Mouse (Mus musculus): ENCODE data around the gene Car11. TPM values are rescaled to one million over a fixed set of nuclear protein-coding genes. Genes with fewer than 3 reads are reported as not detected.

Gene Car11
- total RNA-seq, 1 experiment from 2014 or later = 10.5 TPM

DNA sequence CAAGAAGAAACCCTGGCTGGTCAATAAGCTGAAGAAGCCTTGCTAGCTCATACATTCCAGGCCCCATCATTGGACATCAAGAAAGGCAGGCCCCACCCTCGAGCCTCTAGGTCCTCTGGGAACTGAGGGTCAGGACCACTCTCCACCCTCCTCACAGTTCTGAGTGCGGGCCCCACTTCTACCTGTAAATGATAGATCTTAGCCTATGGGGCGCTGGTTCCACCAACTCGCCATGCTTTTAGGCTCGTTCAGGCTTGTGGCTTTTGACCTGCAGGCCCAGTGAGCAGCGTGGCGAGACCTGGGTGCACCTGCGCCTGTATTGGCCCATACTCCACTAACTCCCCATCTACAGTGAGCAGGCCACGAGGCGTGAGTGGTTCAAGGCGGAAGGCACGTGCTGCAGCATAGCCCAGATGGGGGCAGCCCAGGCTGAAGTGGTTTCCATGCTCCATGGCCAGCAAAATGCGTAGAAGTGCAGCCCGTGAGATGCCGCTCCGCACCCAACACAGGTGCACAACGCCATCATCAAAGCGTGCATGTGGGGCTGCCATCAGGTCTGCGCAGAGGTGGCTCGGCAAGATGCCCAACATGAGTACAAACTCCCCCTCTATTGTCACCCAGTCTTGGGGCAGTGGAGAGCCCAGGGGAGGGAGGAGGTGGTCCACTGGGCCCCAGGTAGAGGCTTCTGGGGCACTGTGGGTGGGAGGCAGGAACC is 11.0 kb downstream of the Car11 start:
- no peak for DNase-seq

DNA sequence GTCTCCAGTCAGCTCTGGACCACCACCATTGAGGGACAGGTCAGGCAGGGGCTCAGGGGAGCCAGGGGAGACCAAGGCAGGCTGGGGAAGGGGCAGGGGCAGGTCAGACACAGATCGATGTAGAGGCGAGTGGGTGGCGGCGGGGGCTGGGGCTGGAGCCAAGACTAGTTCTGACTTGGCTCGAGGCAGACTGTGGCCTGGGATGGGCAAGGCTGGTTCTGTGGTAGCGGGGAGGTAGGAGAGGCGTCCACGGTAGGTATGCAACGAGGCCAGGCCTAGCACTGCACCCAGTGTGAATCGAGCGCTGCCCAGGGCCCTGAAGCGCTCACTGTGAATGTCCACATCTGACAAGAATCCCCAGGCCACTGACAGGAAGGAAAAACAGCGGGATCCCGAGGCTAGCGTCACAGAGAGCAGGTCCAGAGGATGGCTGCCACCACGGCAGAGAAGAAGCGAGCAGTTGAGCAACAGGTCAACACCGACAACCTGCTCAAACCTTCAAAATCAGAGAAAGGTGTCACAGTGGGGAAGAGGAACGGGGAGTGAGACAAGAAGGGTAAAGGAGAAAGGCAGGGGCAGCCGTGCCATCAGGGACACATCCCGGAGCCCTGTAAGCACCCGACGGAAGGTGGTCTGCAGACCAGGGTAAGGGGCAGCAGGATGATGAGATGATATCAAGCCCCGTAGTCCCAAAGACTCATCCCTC is 11.8 kb downstream of the Car11 start:
- DNase-seq = peak; percentile 46

- DNase-seq = peak; percentile 92
Observed at GRCm38 (mm10) chr7:45712022-45712757, 12.5 kb downstream of the Car11 start.

- no peak for DNase-seq
Observed at GRCm38 (mm10) chr7:45713396-45713795, 13.8 kb downstream of the Car11 start.

DNA sequence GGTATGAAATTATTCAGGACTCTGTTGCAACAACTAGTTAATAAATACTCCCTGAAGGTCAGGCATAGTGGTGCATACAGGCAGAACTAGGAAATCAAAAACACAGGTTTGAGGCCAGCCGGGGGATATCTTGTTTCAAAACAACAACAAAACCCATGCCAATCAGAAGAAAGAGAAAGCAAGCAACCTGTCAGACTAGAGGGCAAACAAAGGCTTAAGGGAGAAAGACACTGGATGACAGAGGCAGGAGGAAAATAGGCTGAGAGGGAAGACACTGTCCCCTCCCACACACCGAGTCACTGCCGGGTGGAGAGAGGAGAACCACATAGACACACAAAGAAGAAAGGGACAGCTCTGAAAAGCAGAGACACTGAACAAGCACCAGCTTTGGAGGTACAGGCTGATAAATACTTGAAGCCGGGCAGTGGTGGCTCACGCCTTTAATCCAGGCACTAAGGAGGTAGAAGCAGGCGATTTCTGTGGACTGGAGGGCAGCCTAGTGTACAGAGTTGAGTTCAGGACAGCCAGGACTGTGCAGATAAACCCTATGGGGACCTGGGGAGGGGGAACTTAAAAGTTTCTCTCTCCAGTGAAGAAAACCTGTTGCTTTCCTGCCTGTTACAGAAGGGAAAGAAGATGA is 14.4 kb downstream of the Car11 start:
- DNase-seq = no peak

- no peak for DNase-seq
Observed at GRCm38 (mm10) chr7:45714630-45715089, 15.0 kb downstream of the Car11 start.

GRCm38 (mm10) chr7:45715090-45715708 is 15.6 kb downstream of the Car11 start, which contains the start of gene Rpl18:
TSS of gene Rpl18 (plus strand) at chr7:45715457.
- DNase-seq = peak; percentile 99

DNA sequence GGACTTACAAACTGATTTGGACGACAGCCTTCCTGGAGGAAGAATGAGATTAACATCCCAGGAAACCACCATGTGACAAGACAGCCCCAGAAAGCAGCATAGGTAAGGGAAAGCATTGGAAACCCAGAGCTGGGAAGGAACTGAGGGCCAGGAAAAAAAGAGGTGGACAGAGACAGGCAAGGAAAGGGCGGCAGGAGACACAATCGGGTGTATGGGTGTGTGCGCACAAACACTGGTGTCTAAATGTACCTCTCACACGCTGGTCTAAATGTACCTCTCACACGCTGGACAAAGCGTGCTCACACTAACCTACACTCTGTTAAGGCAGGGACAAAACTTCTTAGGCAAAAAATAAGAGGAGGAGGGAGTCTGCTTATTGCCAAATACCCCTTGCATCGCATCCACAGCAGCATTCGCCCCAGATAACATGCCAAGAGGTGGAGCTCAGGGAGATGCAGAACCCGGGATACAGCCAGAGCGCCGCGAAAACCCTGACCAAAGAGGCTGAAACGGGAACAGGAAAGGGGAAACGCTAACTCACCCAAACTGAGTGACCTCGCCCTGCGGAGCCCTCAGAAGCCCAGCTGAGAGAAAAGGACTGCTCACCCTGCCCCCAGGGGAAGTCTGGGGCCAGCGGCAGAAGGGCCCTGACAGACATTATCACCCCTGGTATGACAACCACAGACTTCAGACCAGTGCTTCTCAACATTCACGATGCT is 16.3 kb downstream of the Car11 start:
- DNase-seq = no peak

DNA sequence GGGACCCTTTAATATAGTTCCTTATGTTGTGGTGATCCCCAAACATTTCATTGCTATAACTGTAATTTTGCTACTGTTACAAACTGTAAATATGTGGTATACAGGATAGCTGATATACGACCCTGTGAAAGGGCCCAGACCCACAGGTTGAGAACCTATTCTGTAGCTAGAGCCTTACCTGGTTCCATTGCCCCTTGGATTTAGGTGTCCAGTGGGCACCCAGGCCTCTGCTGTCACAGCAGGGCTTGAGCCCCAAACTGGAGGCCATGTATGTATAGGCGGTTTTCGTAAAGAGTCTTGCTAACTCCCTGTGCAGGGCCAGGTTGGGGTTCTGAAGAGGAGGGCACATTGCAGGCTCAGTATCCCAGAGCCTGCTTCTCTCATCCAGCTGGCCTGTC is 16.8 kb downstream of the Car11 start:
- DNase-seq = no peak

DNA sequence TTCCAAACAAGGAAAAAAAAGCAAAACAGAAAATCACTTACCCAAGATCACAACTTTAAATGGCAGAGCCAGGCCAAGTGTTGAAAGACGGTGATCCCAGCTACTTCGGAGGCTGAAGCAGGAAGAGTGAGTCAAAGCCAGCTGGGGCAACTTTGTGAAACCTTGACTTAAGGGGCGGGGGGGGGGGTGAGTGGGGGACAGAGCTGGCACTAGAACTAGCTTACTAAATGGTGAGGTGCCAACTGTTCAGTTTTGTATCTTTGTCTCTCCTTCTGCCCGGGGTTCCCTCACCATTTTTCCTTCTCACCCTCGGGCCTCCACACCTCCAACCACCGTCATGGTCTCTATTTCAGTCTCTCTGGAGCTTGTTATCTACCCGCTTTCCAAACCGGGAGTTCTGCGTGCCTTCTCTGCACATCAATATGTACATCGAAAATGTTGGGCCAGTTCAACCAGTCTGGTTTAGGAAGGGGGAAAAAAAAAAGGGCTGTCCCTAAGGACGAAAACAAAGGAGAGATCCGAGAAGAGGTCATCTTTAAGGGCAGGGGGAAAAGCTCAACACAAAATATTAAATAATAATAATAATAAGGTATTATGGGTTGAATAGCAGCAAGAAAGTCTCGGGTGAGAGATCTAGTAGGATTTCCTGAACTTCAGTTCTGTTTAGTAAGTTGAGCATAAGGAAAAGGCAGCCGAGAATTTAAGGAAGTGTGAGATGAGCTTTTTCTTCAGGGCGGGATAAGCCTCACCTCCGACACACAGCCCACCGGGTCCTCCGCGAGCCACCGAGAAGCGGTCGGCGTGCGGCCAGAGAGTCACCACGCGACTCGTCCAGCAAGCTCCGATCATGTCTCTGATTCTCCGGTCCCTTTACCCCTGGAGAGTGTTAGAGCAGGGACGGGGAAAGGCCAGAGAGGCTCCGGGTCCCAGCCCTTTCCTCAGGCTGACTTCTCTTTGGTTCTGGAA is 17.6 kb downstream of the Car11 start:
- no peak for DNase-seq

DNA sequence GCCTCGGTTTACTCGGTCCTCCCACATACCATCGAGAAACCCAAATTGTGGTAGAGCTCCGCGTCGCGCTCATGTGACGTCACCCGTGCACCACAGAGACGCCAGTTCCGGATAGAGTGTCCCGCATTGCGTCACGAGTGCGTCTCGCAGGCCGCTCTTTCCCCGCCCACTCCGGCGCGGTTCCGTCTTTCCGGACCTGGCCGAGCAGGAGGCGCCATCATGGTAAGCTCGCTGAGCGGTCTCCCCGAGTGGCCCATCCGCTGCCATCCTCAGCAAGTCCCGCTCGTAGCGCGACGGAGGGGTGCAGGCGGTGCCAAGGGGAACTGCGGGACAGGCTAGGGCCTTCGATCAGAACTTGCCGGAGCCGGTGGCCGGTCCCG is 18.3 kb downstream of the Car11 start, which contains the start of gene Sphk2:
Sphk2 (minus strand) TSS at position 85 of the 380 bp plus-strand sequence.
- peak; percentile 99 for DNase-seq

DNA sequence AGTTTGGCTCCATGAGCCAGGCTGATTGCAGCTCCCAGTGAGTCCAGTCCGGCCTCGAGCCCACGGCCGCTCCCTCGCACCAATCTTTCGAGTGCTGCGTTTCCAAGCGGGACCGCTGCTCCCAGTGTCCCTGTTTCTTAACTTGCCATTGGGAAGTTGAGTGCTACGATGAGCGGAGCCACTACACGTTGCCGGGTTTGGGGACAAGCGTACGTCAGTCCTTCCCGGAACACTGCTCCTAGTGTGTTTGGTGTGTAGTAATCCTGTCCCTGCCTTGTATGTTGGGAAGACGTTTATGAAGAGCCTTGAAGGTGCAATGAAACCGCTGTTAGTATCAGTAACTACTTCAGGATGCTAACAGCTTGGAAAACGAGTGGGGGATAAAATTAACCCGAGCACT is 18.7 kb downstream of the Car11 start:
- no peak for DNase-seq

- DNase-seq = no peak
Observed at GRCm38 (mm10) chr7:45719180-45719579, 19.5 kb downstream of the Car11 start.

DNA sequence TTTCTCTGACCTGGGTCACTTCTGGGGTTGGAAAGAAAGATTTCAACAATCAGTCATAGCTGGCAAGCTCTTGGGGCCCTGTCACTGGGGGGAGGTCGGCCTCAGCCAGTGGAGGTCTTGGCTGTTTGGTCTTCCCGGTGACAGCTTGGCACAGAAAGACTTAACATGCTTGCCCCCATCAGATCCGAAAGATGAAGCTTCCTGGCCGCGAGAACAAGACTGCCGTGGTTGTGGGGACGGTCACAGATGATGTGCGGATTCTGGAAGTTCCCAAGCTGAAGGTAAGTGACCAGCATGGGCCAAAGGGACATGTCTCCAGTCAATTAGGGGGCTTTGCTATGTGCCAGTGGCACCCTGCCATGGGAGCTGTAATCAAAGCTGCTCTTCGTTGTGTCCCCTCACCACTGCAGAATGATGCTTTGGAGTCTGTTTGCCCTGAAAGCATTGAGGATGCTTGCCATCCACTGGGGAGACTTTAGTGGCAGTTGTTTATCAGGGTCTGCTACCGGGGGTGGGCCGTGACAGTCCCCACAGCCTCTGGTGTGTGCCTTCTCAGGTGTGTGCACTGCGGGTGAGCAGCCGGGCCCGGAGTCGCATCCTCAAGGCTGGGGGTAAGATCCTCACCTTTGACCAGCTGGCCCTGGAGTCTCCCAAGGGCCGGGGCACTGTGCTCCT is 20.2 kb downstream of the Car11 start:
- DNase-seq = no peak

GRCm38 (mm10) chr7:45720413-45721233 is 21.0 kb downstream of the Car11 start, which contains the start of gene Fam83e:
TSS of gene Fam83e (plus strand) at chr7:45721212.
- DNase-seq = no peak

- DNase-seq = no peak
Observed at GRCm38 (mm10) chr7:45721234-45721571, 21.6 kb downstream of the Car11 start.

DNA sequence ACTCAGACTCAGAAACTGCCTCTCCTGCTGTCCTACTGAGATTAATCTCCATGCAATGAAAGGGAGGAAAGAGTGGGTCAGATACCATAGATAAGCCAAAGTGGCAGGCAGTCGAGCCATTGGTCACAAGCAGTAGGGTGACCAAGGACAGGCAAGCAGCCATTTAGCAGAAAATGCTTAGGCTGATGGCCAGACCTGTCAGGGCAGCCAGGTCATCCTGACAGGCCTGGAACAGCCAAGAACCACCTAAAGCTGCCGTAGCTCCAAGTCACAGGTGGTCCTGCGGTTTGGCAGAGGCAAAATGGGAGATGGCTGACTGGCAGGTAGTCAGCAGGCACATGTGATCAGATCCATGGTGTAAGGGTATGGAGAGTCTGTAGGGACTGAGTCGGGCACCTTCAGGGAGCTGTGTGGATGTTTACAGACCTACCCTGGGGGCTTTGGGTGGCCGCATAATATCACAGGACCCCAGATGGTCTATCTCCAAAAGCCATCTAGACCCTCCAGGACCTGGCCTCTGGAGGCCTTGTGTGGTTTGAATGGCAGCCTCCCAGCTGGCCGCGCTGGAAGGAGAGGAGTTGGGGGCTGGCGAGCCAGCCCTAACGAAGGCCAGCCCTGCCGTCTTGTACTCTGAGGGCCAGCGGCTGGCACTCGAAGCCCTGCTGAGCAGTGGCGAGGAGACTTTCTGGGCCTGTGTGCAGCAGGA is 22.2 kb downstream of the Car11 start:
- no peak for DNase-seq

- DNase-seq = no peak
Observed at GRCm38 (mm10) chr7:45722348-45722713, 22.7 kb downstream of the Car11 start.
